Mouse (Mus musculus) cortical plate, adult 2 months (tissue): ENCODE results near the gene Rtca.

Experiments used
- CTCF ChIP-seq: fragments of 200-500 bp; IDR thresholded peaks from 2 replicates; pipeline ENCODE4 v1.5.1; 2011; ENCODE audit warnings: mild to moderate bottlenecking, control low read depth, low read length; ENCODE audit not compliant: insufficient read depth; ENCODE audit errors: extremely low read depth
- POLR2A ChIP-seq: fragments of 200-500 bp; IDR thresholded peaks from 2 replicates; pipeline ENCODE4 v1.6.1; 2011; ENCODE audit warnings: mild to moderate bottlenecking, low read length, control low read depth; ENCODE audit not compliant: insufficient read depth; ENCODE audit errors: extremely low read depth

- no peak for TF ChIP-seq POLR2A
- TF ChIP-seq CTCF = no peak
Observed at GRCm38 (mm10) chr3:116480119-116480518, 27.9 kb downstream of the Rtca start.
